Mouse (Mus musculus) limb, embryonic 12.5 days (tissue): ENCODE data around the gene Cog5. TPM values are rescaled to one million over a fixed set of nuclear protein-coding genes. Genes with fewer than 3 reads are reported as not detected.

Experiments used
- ATAC-seq: fragments of 200-750 bp; cut with Nextera tagmentation; 2 replicates; pipeline ENCODE4 v1.8.0; 2017; ENCODE audit warnings: low read depth, moderate TSS enrichment; ENCODE audit not compliant: insufficient number of reproducible peaks, insufficient read depth, low FRiP score, low TSS enrichment
- H3K27ac ChIP-seq: fragments of 300-500 bp; sonication (generic); 2 replicates; pipeline ENCODE4 v1.5.1; 2016; ENCODE audit warnings: mild to moderate bottlenecking, moderate library complexity
- H3K27me3 ChIP-seq: fragments of 300-500 bp; sonication (generic); 2 replicates; pipeline ENCODE4 v1.6.1; 2016; ENCODE audit warnings: mild to moderate bottlenecking, moderate library complexity
- H3K36me3 ChIP-seq: fragments of 300-500 bp; sonication (generic); 2 replicates; pipeline ENCODE4 v1.6.1; 2016; ENCODE audit warnings: mild to moderate bottlenecking, moderate library complexity
- H3K4me1 ChIP-seq: fragments of 300-500 bp; sonication (generic); replicated peaks from 2 replicates; pipeline ENCODE4 v1.6.1; 2016
- H3K4me2 ChIP-seq: fragments of 300-500 bp; sonication (generic); 2 replicates; pipeline ENCODE4 v1.6.1; 2016; ENCODE audit warnings: mild to moderate bottlenecking, moderate library complexity
- H3K4me3 ChIP-seq: fragments of 300-500 bp; sonication (generic); replicated peaks from 2 replicates; pipeline ENCODE4 v1.5.1; 2016; ENCODE audit warnings: mild to moderate bottlenecking
- H3K9ac ChIP-seq: fragments of 300-500 bp; sonication (generic); replicated peaks from 2 replicates; pipeline ENCODE4 v1.6.1; 2016; ENCODE audit warnings: mild to moderate bottlenecking, moderate library complexity
- H3K9me3 ChIP-seq: fragments of 300-500 bp; sonication (generic); 2 replicates; pipeline ENCODE4 v1.6.1; 2016; ENCODE audit warnings: mild to moderate bottlenecking, moderate library complexity
- WGBS: fragments of 180-500 bp; shearing (Covaris S2); methylation state at CpG from one replicate; pipeline ENCODE4 v1.1.7; 2016; 5-methylcytosine and 5-hydroxymethylcytosine counted together
- polyA plus RNA-seq: library from polyadenylated mRNA; unstranded; fragments of >200 nt; fragmentation: Nextera tagmentation; extraction: Ambion mirVana; gene quantifications from 2 replicates; pipeline ENCODE4 v1.2.1, GENCODE M21; 2016

Gene Cog5
- polyA plus RNA-seq, 1 experiment from 2014 or later: 36.0 TPM

GRCm38 (mm10) chr12:31966405-31966804 lies 311.7 kb downstream of the Cog5 start:
- H3K27ac ChIP-seq: no peak overlapping the region
- H3K4me1 ChIP-seq: no peaks in the 10 kb centered on the region; the same call in 1 of the 2 replicates
- no peak overlapping the region for H3K4me3 ChIP-seq
- H3K4me2 ChIP-seq: no peak overlapping the region
- H3K36me3 ChIP-seq: no peaks in the 10 kb centered on the region
- no peak for ATAC-seq
- H3K9me3 ChIP-seq: no peaks in the 10 kb centered on the region
- H3K27me3 ChIP-seq: no peaks in the 10 kb centered on the region
- 87% methylated on average over 4 of the region's 4 CpGs for WGBS
- no peak overlapping the region for H3K9ac ChIP-seq

- ATAC-seq: no peak
Measured at GRCm38 (mm10) chr12:31967536-31967935, 312.9 kb downstream of the Cog5 start.

DNA sequence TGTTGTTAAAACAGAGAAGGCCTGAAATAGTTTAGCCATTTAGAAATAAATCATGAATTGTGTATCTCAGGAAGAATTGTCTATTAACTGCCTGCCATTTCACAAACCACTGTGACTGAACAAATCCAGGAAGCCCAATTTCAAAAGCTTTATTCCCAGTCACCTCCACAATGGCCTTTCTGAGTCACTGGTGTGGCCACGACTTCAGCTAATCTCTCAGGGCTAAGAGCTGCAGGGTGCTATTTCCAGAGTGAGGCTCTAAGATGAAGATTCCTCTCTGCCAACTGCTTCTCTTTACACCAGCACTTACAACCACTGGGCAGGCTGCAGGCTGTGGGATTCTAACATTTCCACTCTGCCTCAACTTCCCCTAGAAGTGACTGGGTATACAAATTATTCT lies 314.4 kb downstream of the Cog5 start:
- no peaks in the 10 kb centered on the region; the same call in 1 of the 2 replicates for H3K4me1 ChIP-seq
- no peaks in the 10 kb centered on the region for H3K27me3 ChIP-seq
- no peak overlapping the region for H3K4me3 ChIP-seq
- no peak for ATAC-seq
- no peaks in the 10 kb centered on the region for H3K36me3 ChIP-seq
- H3K4me2 ChIP-seq: no peak overlapping the region
- no peaks in the 10 kb centered on the region for H3K9me3 ChIP-seq
- no peak overlapping the region for H3K27ac ChIP-seq
- H3K9ac ChIP-seq: no peak overlapping the region
- WGBS: 33% methylated on average over 1 of the region's 1 CpGs

More at GRCm38 (mm10) chr12:31967536-31967935, 312.9 kb downstream of the Cog5 start:
- H3K4me1 ChIP-seq: no peaks in the 10 kb centered on the region; the same call in 1 of the 2 replicates
- no peaks in the 10 kb centered on the region for H3K9me3 ChIP-seq
- H3K4me3 ChIP-seq: no peak overlapping the region
- H3K4me2 ChIP-seq: no peak overlapping the region
- no peaks in the 10 kb centered on the region for H3K36me3 ChIP-seq
- 1% methylated on average over 2 of the region's 2 CpGs for WGBS
- H3K9ac ChIP-seq: no peak overlapping the region
- no peak overlapping the region for H3K27ac ChIP-seq
- no peaks in the 10 kb centered on the region for H3K27me3 ChIP-seq

DNA sequence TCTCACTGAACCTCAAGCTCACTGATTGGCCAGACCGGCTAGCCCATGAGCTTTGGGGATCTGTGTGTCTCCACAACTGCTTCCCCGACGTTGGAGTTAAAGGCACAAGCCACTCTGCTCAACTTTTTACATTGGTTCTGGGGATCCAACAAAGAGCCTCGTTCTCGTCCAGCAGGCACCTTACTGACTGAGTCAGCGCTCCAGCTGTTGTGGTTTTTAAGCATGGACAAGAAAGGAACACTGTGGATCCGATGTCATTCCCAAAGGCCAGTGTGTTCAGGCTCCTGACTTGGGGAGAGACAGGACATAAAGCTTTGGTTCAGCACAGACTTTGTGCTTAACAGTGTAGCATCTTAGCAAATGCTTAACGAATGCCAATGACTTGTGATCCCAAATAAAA lies 316.9 kb downstream of the Cog5 start:
- no peak overlapping the region for H3K27ac ChIP-seq
- H3K9ac ChIP-seq: no peak overlapping the region
- H3K27me3 ChIP-seq: no peaks in the 10 kb centered on the region
- ATAC-seq: no peak
- no peaks in the 10 kb centered on the region for H3K9me3 ChIP-seq
- H3K4me1 ChIP-seq: no peaks in the 10 kb centered on the region; the same call in 1 of the 2 replicates
- no peak overlapping the region for H3K4me2 ChIP-seq
- no peaks in the 10 kb centered on the region for H3K36me3 ChIP-seq
- H3K4me3 ChIP-seq: no peak overlapping the region
- WGBS: 81% methylated on average over 8 of the region's 8 CpGs

DNA sequence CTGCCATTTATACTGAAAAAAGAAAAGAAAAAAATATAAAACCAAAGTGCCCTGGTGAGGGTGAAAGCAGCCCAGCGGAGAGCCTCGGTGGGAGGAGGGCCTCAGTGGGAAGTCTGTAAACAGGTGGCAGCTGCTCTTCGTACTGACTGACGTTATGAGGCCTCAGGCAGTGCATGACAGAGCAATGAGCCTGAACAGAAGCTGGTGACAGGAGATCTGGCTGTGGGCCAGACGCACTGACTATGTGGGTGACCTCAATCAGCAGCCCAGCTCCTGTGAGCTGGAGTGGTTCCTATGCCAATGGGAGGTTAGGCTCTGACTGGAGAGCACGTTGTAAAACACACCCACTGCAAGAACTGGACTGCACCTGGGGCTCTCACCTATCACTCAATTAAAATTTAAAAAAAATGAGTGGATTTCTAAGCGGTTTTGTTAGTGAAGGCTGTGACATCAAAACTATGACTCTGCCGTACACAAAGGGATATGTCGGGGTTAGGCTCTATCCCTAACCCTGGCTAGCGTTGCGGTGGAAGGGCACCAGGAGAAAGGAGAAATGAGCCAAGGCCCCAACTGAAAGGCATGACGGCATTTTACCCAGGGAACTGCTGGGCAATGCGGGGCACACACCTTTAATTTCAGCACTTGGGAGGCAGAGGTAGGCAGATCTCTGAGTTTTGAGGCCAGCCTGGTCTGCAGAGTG lies 319.0 kb downstream of the Cog5 start:
- no peak overlapping the region for H3K4me3 ChIP-seq
- peak; percentile 74; the same call in 1 of the 2 replicates for ATAC-seq
- no peak overlapping the region for H3K9ac ChIP-seq
- H3K9me3 ChIP-seq: no peaks in the 10 kb centered on the region
- no peak overlapping the region for H3K4me2 ChIP-seq
- H3K36me3 ChIP-seq: no peaks in the 10 kb centered on the region
- H3K27ac ChIP-seq: no peak overlapping the region
- H3K27me3 ChIP-seq: no peaks in the 10 kb centered on the region
- WGBS: 57% methylated on average over 13 of the region's 13 CpGs
- no peaks in the 10 kb centered on the region; the same call in 1 of the 2 replicates for H3K4me1 ChIP-seq

DNA sequence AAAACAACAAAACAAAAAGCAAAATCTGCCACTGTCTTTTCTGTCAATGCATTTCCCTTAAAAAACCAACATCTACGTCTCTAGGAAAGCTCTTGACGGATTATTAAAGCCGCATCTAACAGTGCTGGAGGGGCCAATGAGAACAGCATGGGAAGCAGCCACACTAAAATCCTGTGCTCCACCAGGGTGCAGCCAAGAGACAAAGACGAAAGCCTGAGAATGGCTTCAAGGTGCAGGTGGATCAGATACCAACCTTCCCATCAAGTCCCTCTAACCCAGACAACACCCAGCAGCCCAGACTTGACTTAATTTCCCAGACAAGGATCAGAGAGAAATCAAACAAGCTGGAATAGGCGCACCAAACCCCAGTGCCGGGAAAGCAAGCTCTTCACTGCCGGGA lies 321.9 kb downstream of the Cog5 start:
- H3K27me3 ChIP-seq: no peaks in the 10 kb centered on the region
- H3K4me3 ChIP-seq: no peak overlapping the region
- no peaks in the 10 kb centered on the region for H3K36me3 ChIP-seq
- no peak for ATAC-seq
- H3K4me2 ChIP-seq: no peak overlapping the region
- no peak overlapping the region for H3K9ac ChIP-seq
- WGBS: 50% methylated on average over 7 of the region's 7 CpGs
- H3K27ac ChIP-seq: no peak overlapping the region
- H3K4me1 ChIP-seq: no peaks in the 10 kb centered on the region
- H3K9me3 ChIP-seq: no peaks in the 10 kb centered on the region

- Histone ChIP-seq H3K27me3 (no peaks in the 10 kb centered on the region), H3K4me3 (no peak overlapping the region), H3K9ac (no peak overlapping the region), H3K4me1 (no peaks in the 10 kb centered on the region), H3K9me3 (no peaks in the 10 kb centered on the region), H3K36me3 (no peaks in the 10 kb centered on the region), H3K27ac (no peak overlapping the region), H3K4me2 (no peak overlapping the region)
- ATAC-seq: no peak
- WGBS: 70% methylated on average over 12 of the region's 12 CpGs
Measured at GRCm38 (mm10) chr12:31977613-31978195, 323.0 kb downstream of the Cog5 start.

GRCm38 (mm10) chr12:31983238-31983637 lies 328.6 kb downstream of the Cog5 start:
- Histone ChIP-seq H3K27me3 (no peaks in the 10 kb centered on the region), H3K4me3 (no peak overlapping the region), H3K9me3 (no peaks in the 10 kb centered on the region), H3K4me2 (no peak overlapping the region), H3K9ac (no peak overlapping the region), H3K4me1 (no peaks in the 10 kb centered on the region; the same call in 1 of the 2 replicates), H3K36me3 (no peaks in the 10 kb centered on the region), H3K27ac (no peak overlapping the region)
- ATAC-seq: no peak
- 39% methylated on average over 7 of the region's 7 CpGs for WGBS

DNA sequence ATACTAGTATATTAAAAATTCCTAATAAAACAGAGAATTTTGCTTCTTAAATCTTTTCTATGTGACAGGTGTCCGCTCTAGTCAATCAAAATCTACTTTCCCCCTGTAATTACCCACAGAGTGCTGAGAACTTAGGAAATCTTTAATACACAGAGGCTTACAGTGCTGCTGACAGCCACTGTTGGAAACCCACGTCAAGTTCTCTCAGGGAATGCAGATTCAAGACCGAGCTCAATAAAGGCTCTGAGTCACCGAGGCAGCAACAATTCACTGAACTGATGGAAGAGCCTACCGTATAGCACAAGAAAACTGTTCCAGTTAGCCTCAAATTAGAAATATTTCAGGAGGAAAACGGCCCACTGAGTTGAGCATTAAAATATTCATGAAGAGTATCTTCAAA lies 329.1 kb downstream of the Cog5 start:
- Histone ChIP-seq H3K9ac (no peak overlapping the region), H3K27me3 (no peaks in the 10 kb centered on the region), H3K9me3 (no peaks in the 10 kb centered on the region), H3K4me2 (no peak overlapping the region), H3K4me1 (no peaks in the 10 kb centered on the region; the same call in 1 of the 2 replicates), H3K27ac (no peak overlapping the region), H3K4me3 (no peak overlapping the region), H3K36me3 (no peaks in the 10 kb centered on the region)
- ATAC-seq: no peak
- WGBS: 63% methylated on average over 6 of the region's 6 CpGs

DNA sequence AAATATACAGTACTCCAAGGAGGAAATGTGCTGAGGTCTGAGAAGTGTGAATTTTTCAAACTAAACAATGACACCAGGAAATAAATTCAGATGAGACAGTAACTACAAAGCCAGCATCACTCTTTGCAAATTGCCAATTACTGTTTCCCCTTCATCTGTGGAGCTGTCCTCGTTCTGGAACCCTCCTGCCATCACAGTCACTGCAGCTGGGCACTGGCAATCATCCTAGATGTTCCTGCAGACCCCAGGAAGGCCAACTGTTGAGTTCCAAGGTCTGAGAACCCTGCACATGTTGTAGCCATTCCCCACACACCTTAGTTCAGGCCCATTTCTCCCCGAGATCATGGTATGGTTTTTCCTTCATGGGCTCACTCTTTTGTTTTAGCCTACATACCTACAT lies 329.5 kb downstream of the Cog5 start:
- 42% methylated on average over 2 of the region's 2 CpGs for WGBS
- Histone ChIP-seq H3K36me3 (no peaks in the 10 kb centered on the region), H3K27ac (no peak overlapping the region), H3K9me3 (no peaks in the 10 kb centered on the region), H3K4me1 (no peaks in the 10 kb centered on the region; the same call in 1 of the 2 replicates), H3K27me3 (no peaks in the 10 kb centered on the region), H3K4me3 (no peak overlapping the region), H3K4me2 (no peak overlapping the region), H3K9ac (no peak overlapping the region)
- ATAC-seq: no peak

GRCm38 (mm10) chr12:31984664-31985063 lies 330.0 kb downstream of the Cog5 start:
- Histone ChIP-seq H3K36me3 (no peaks in the 10 kb centered on the region), H3K9ac (no peak overlapping the region), H3K27ac (no peak overlapping the region), H3K9me3 (no peaks in the 10 kb centered on the region), H3K4me1 (no peaks in the 10 kb centered on the region; the same call in 1 of the 2 replicates), H3K4me2 (no peak overlapping the region), H3K4me3 (no peak overlapping the region), H3K27me3 (no peaks in the 10 kb centered on the region)
- ATAC-seq: no peak
- 65% methylated on average over 12 of the region's 12 CpGs for WGBS
